Mouse (Mus musculus): ENCODE data around the gene Sacm1l. TPM values are rescaled to one million over a fixed set of nuclear protein-coding genes. Genes with fewer than 3 reads are reported as not detected.

Sacm1l gene
- polyA plus RNA-seq, 1 experiment from 2014 or later = 65.4 TPM

DNA sequence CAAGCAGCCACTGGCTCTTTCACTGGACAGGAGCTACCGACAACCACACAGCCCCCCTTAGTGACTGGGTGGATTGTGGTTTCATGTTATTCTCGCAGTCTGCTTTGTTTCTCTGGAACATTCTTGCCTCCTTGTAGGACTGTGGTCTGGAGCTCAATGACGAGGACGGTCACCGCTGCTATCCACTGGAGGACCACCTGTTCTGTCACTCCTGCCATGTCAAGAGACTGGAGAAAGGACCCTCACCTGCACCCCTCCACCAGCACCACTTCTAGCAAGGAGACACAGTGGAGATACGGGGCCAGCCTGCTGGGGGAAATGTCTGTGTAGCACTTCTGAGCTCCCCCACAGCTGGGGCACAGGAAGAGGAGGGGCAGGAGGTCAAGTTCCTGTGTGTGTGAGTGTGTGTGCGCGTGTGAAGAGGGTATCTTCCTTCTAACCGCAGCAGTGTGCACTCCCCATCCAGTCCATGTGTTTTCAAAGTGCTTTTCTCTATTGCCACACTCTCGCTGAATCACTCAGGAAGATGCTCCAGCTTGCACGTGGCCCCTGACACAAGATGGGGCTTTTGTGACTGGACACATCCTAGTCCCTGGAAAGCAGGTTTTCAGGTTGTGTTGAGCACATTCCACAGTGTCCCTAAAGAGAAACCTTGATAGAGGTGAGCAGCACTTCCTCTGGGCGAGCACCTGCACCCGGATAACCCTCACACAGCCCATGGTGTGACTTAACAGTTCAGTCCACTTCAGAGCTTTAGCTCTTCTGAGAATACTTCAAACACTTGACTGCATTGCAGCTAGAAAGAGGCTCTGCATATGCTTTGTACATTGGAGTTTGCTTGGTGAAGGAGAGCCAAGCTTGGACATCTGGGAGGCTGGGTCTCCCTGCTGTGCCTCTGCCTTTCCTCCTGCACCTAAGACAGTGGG lies 10.3 kb upstream of the Sacm1l start:
- Histone ChIP-seq H3K4me2 (ENCODE audit: low read depth, low read length) (no peak overlapping the region), H3K4me3 (replicated peaks; ENCODE audit: low read length) (no peak overlapping the region), H3K27ac (ENCODE audit: low read length) (no peak overlapping the region), H3K4me1 (ENCODE audit: control insufficient read depth, insufficient read depth, low read length) (no peaks in the 10 kb centered on the region), H3K9me3 (replicated peaks; ENCODE audit: control insufficient read depth, low read length) (no peaks in the 10 kb centered on the region), H3K36me3 (ENCODE audit: control insufficient read depth, insufficient read depth, low read length) (peaks cover 24% of the 10 kb centered on the region; the same call in 1 of the 2 replicates), H3K27me3 (ENCODE audit: control insufficient read depth, insufficient read depth, low read length) (no peaks in the 10 kb centered on the region), H3K9ac (ENCODE audit: low read length) (no peak overlapping the region)
- 77% methylated on average over 13 of the region's 13 CpGs for WGBS
- no peak for ATAC-seq (ENCODE audit: insufficient read depth, low FRiP score)

DNA sequence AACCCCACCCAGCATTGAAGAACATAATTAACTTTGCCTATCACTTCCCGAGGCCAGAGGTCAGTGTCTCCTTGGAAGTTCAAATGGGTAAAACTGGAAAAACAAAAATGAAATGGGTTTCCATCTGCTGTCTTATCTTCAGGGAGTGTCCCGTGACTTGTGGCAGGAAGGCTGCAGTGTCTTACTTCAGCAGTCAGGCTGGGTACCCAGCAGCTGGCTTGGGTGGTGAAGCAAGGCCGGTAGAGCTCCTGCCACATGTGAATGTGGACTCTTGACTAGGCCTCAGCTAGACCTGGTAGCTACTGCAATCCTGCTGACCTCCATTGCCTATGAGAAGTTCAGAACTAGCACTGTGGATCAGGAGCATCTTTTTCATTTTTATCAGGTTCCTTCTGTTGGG lies 8.8 kb upstream of the Sacm1l start:
- H3K9me3 ChIP-seq (replicated peaks; ENCODE audit: control insufficient read depth, low read length) = no peaks in the 10 kb centered on the region
- H3K4me3 ChIP-seq (replicated peaks; ENCODE audit: low read length) = no peak overlapping the region
- no peaks in the 10 kb centered on the region for H3K4me1 ChIP-seq (ENCODE audit: control insufficient read depth, insufficient read depth, low read length)
- no peaks in the 10 kb centered on the region for H3K27me3 ChIP-seq (ENCODE audit: control insufficient read depth, insufficient read depth, low read length)
- no peak overlapping the region for H3K27ac ChIP-seq (ENCODE audit: low read length)
- H3K36me3 ChIP-seq (ENCODE audit: control insufficient read depth, insufficient read depth, low read length) = peaks cover 24% of the 10 kb centered on the region; the same call in 1 of the 2 replicates
- no peak overlapping the region for H3K9ac ChIP-seq (ENCODE audit: low read length)
- H3K4me2 ChIP-seq (ENCODE audit: low read depth, low read length) = no peak overlapping the region
- no peak; the same call in 1 of the 2 replicates for ATAC-seq (ENCODE audit: insufficient read depth, low FRiP score)
- 72% methylated on average over 3 of the region's 3 CpGs for WGBS

DNA sequence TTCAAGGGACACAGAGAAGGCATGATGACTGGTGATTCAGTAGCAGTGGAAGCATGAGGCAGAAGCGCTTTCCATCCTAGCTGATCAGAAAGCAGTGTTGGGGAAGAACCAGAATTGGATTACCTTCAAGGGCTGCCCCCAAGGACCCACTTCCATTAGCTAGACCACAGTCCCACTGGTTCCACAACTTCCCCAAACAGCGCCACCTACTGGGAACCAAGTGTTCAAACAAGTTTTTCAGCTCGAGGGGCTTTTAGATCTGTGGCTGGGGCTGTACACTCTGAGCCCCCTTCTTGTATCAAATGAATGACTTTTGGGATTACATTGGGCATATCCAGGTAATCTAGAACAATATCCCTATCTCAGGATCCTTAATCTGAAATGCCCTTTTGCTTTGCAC lies 5.9 kb upstream of the Sacm1l start:
- H3K27me3 ChIP-seq (ENCODE audit: control insufficient read depth, insufficient read depth, low read length) = no peaks in the 10 kb centered on the region
- H3K9ac ChIP-seq (ENCODE audit: low read length) = no peak overlapping the region
- H3K4me1 ChIP-seq (ENCODE audit: control insufficient read depth, insufficient read depth, low read length) = peaks cover 7% of the 10 kb centered on the region
- H3K4me3 ChIP-seq (replicated peaks; ENCODE audit: low read length) = no peak overlapping the region
- H3K36me3 ChIP-seq (ENCODE audit: control insufficient read depth, insufficient read depth, low read length) = peaks cover 14% of the 10 kb centered on the region; the same call in 1 of the 2 replicates
- H3K27ac ChIP-seq (ENCODE audit: low read length) = no peak overlapping the region
- H3K9me3 ChIP-seq (replicated peaks; ENCODE audit: control insufficient read depth, low read length) = no peaks in the 10 kb centered on the region
- no peak overlapping the region for H3K4me2 ChIP-seq (ENCODE audit: low read depth, low read length)
- ATAC-seq (ENCODE audit: insufficient read depth, low FRiP score) = no peak
- WGBS = 39% methylated on average over 3 of the region's 3 CpGs

DNA sequence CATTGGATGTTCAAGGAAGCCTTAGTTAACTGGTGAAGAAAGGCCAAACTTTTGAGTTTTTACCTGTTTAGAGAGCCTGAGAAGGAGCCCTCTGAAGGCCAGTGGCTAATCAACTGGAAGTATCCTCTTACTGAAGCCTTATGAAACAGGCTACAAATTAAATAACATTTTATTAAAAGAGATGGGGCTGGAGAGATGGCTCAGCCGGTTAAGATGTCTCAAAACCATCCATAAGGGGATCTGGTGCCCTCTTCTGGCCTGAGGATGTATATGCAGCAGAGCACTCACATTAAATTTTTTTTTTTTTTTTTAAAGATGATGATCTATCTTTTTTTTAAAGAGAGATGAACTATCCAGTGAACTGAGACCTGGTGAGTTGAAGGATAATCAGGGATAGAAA lies 4.5 kb upstream of the Sacm1l start:
- Histone ChIP-seq H3K4me3 (replicated peaks; ENCODE audit: low read length) (no peak overlapping the region), H3K27ac (ENCODE audit: low read length) (no peak overlapping the region), H3K36me3 (ENCODE audit: control insufficient read depth, insufficient read depth, low read length) (0 out of 2 replicates have a peak, but pooled peaks cover 3% of the 10 kb centered on the region), H3K9me3 (replicated peaks; ENCODE audit: control insufficient read depth, low read length) (no peaks in the 10 kb centered on the region), H3K4me1 (ENCODE audit: control insufficient read depth, insufficient read depth, low read length) (peaks cover 7% of the 10 kb centered on the region), H3K9ac (ENCODE audit: low read length) (no peak overlapping the region), H3K4me2 (ENCODE audit: low read depth, low read length) (no peak overlapping the region), H3K27me3 (ENCODE audit: control insufficient read depth, insufficient read depth, low read length) (no peaks in the 10 kb centered on the region)
- 0% methylated on average over 1 of the region's 1 CpGs for WGBS
- ATAC-seq (ENCODE audit: insufficient read depth, low FRiP score) = no peak

DNA sequence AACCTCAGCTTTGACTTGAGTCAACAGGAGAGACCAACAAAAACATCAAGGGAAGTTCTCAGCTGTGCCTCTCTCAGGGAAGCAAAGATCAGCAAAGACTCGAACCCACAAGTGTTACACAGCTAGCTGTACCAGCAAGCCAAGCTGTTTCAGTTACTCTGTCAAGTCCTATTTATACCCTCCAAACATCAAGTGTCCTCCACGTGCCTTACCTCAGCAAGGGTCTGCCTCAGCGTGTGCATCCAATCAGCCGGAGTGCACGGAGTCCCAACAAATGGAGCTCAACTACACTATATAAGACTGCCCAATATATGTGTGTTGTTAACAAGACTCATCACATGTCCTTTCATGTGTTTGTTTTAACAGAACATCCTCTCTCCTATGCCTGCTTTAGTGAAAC lies 3.1 kb upstream of the Sacm1l start:
- H3K36me3 ChIP-seq (ENCODE audit: control insufficient read depth, insufficient read depth, low read length) = no peaks in the 10 kb centered on the region
- H3K27me3 ChIP-seq (ENCODE audit: control insufficient read depth, insufficient read depth, low read length) = no peaks in the 10 kb centered on the region
- peaks cover 12% of the 10 kb centered on the region for H3K4me1 ChIP-seq (ENCODE audit: control insufficient read depth, insufficient read depth, low read length)
- no peak overlapping the region for H3K27ac ChIP-seq (ENCODE audit: low read length)
- no peak overlapping the region for H3K4me3 ChIP-seq (replicated peaks; ENCODE audit: low read length)
- 75% methylated on average over 5 of the region's 5 CpGs for WGBS
- no peak for ATAC-seq (ENCODE audit: insufficient read depth, low FRiP score)
- H3K9me3 ChIP-seq (replicated peaks; ENCODE audit: control insufficient read depth, low read length) = no peaks in the 10 kb centered on the region
- no peak overlapping the region for H3K4me2 ChIP-seq (ENCODE audit: low read depth, low read length)
- no peak overlapping the region for H3K9ac ChIP-seq (ENCODE audit: low read length)

DNA sequence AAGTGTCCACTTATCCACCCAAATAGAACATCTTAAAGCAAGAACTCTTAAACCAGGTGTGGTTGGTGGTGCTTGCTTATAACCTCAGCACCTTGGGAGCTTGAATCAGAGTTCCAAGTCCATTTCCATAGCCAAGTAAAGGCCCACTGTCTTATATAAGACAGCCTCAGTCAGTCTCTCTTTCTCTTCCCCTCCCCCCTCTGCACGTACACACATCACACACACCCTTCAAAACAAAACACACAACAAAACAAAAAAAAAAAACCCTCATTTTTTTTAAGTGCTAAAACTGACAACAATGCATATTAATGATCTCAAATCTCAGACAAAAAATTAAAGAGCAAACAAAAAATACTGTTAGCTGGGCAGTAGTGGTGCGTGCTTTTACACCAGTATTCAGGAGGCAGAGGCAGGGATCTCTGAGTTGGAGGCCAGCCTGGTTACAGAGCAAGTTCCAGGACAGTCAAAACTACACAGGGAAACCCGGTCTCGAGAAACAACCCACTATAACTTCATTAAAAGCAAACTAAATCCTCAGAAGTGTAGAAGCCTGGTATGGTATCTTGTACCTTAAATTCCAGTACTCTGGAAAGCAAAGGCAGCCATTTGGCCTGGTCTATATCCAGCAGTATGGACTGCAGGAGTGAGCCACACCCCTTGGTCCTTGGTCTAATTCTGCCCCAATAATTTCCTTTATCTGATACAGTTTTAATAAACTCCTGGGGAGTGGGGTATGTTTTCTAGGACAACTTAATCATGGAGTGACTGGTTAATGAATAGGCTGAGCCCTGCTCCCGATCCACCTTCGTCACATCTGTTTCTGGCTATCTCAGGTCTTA lies 1.3 kb upstream of the Sacm1l start:
- H3K27me3 ChIP-seq (ENCODE audit: control insufficient read depth, insufficient read depth, low read length) = no peaks in the 10 kb centered on the region
- 22% methylated on average over 6 of the region's 6 CpGs for WGBS
- H3K4me1 ChIP-seq (ENCODE audit: control insufficient read depth, insufficient read depth, low read length) = peaks cover 17% of the 10 kb centered on the region
- peak overlapping the region; percentile 76 for H3K27ac ChIP-seq (ENCODE audit: low read length)
- no peaks in the 10 kb centered on the region for H3K9me3 ChIP-seq (replicated peaks; ENCODE audit: control insufficient read depth, low read length)
- peak overlapping the region; percentile 48 for H3K4me2 ChIP-seq (ENCODE audit: low read depth, low read length)
- no peaks in the 10 kb centered on the region for H3K36me3 ChIP-seq (ENCODE audit: control insufficient read depth, insufficient read depth, low read length)
- H3K9ac ChIP-seq (ENCODE audit: low read length) = peak overlapping the region; percentile 58
- ATAC-seq (ENCODE audit: insufficient read depth, low FRiP score) = no peak
- H3K4me3 ChIP-seq (replicated peaks; ENCODE audit: low read length) = peak overlapping the region; percentile 53

DNA sequence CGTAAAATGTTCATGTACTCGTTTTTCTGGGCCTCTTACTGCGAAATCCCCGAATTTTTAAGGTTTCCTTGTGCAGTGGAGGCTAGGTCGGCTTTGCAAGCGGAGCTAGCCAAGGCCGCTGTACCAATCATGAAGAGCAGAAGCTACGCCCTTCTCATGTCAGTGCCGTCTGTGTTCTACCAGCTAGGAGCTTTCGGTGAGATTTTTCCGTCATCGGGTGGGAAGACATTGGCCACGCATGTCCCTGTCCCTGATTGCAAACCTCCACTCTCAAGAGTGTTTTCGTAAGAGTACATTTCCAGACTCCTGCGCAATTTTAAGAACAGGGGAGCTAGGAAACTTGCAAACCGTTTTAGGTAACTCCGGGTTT lies 648 bp upstream of the Sacm1l start:
- H3K36me3 ChIP-seq (ENCODE audit: control insufficient read depth, insufficient read depth, low read length) = no peaks in the 10 kb centered on the region
- H3K4me1 ChIP-seq (ENCODE audit: control insufficient read depth, insufficient read depth, low read length) = peaks cover 17% of the 10 kb centered on the region
- H3K27ac ChIP-seq (ENCODE audit: low read length) = peak overlapping the region; percentile 76
- peak overlapping the region; percentile 48 for H3K4me2 ChIP-seq (ENCODE audit: low read depth, low read length)
- H3K9ac ChIP-seq (ENCODE audit: low read length) = peak overlapping the region; percentile 58
- peak; percentile 12; the same call in 1 of the 2 replicates for ATAC-seq (ENCODE audit: insufficient read depth, low FRiP score)
- no peaks in the 10 kb centered on the region for H3K9me3 ChIP-seq (replicated peaks; ENCODE audit: control insufficient read depth, low read length)
- H3K4me3 ChIP-seq (replicated peaks; ENCODE audit: low read length) = peak overlapping the region; percentile 53
- H3K27me3 ChIP-seq (ENCODE audit: control insufficient read depth, insufficient read depth, low read length) = no peaks in the 10 kb centered on the region
- WGBS = under 1% methylated on average over 17 of the region's 17 CpGs

DNA sequence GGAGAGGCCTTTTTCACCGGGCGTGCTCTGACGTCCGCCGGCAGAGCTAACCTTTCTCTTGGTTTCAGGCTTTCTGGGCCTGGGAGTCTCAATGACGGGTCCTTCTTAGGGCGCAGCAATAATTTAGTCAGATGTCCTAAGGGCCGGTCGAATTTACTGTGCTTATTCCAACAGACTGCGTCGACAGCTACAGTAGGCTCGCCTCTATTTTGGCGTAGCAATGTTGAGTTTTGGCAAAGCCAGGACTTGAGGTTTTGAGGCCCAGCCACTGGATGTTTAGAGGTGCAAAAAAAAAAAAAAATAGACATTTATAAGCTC lies 558 bp downstream of the Sacm1l start:
- Histone ChIP-seq H3K4me1 (ENCODE audit: control insufficient read depth, insufficient read depth, low read length) (peaks cover 17% of the 10 kb centered on the region), H3K27me3 (ENCODE audit: control insufficient read depth, insufficient read depth, low read length) (no peaks in the 10 kb centered on the region), H3K4me3 (replicated peaks; ENCODE audit: low read length) (peak overlapping the region; percentile 99), H3K9me3 (replicated peaks; ENCODE audit: control insufficient read depth, low read length) (no peaks in the 10 kb centered on the region), H3K4me2 (ENCODE audit: low read depth, low read length) (peak overlapping the region; percentile 68), H3K27ac (ENCODE audit: low read length) (peak overlapping the region; percentile 95), H3K9ac (ENCODE audit: low read length) (peak overlapping the region; percentile 98), H3K36me3 (ENCODE audit: control insufficient read depth, insufficient read depth, low read length) (no peaks in the 10 kb centered on the region)
- under 1% methylated on average over 13 of the region's 13 CpGs for WGBS
- no peak for ATAC-seq (ENCODE audit: insufficient read depth, low FRiP score)

DNA sequence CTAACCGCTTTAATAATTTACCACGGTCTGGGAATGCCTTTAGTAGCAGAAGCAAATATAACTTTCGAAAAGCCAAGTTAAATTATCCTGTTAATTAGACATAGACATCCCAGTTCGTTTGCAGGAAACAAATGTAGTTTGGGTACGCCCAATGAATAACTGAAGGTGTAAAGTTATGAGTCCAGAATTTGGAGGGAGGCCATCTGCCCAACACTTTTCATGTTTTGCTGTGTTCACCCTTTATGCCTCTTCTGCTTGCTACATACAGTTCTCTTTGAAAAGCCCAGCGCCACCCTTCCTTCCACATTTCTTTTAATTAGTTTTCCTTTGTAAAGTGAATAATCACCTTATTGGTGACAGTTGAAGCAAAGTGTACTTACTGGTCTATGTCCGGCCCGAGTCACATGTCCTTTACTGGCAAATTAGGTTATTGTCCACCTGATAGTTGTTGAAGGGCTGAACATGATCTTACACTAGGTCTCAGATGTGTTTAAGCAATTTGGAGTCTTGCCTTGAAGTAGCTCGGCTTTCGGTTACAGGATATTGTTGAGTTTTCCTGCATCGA lies 1.1 kb downstream of the Sacm1l start:
- WGBS = 26% methylated on average over 11 of the region's 11 CpGs
- H3K9me3 ChIP-seq (replicated peaks; ENCODE audit: control insufficient read depth, low read length) = no peaks in the 10 kb centered on the region

More for the DNA sequence above, 1.1 kb downstream of the Sacm1l start:
- H3K36me3 ChIP-seq (ENCODE audit: control insufficient read depth, insufficient read depth, low read length) = no peaks in the 10 kb centered on the region
- H3K4me3 ChIP-seq (replicated peaks; ENCODE audit: low read length) = peak overlapping the region; percentile 99
- no peak for ATAC-seq (ENCODE audit: insufficient read depth, low FRiP score)
- H3K4me2 ChIP-seq (ENCODE audit: low read depth, low read length) = peak overlapping the region; percentile 68
- H3K27me3 ChIP-seq (ENCODE audit: control insufficient read depth, insufficient read depth, low read length) = no peaks in the 10 kb centered on the region
- H3K27ac ChIP-seq (ENCODE audit: low read length) = peak overlapping the region; percentile 95; the same call in 1 of the 2 replicates
- peak overlapping the region; percentile 98 for H3K9ac ChIP-seq (ENCODE audit: low read length)
- peaks cover 17% of the 10 kb centered on the region for H3K4me1 ChIP-seq (ENCODE audit: control insufficient read depth, insufficient read depth, low read length)

Data from stomach, embryonic 16.5 days (tissue).